Mouse (Mus musculus): ENCODE results near the gene Cdk14.

GRCm38 (mm10) chr5:5423723-5424171 lies 3.6 kb upstream of the Cdk14 start:
- no peak for TF ChIP-seq CTCF (IDR thresholded peaks at IDR 0.05; ENCODE audit: control insufficient read depth, insufficient read depth, insufficient replicate concordance, low read depth, low read length)
- TF ChIP-seq POLR2A (IDR thresholded peaks at IDR 0.05; ENCODE audit: control insufficient read depth, low read depth, low read length): no peak

Measured in testis, adult 2 months (tissue).